Mouse (Mus musculus): ENCODE measurements at regions not wholly inside any gene's neighbourhood (a gene's known extent, or its start where the extent isn't known, plus 50 kb on each side); places are given as distances from the start of the nearest gene placed in this dataset.

- H3K27ac ChIP-seq (ENCODE audit: low read depth, low read length) = no peak overlapping the region
These were observed 126.0 kb upstream of the Gpr149 start for GRCm38 (mm10) chr3:62730987-62731386.

GRCm38 (mm10) chr3:62725947-62726346 lies 121.0 kb upstream of the Gpr149 start:
- DNase-seq (ENCODE audit: low spot score) (no peak), ATAC-seq (ENCODE audit: insufficient read depth, low FRiP score, low TSS enrichment) (no peak)
- Histone ChIP-seq H3K36me3 (ENCODE audit: control insufficient read depth, insufficient read depth, low read length) (no peaks in the 10 kb centered on the region), H3K9me3 (ENCODE audit: control insufficient read depth, low read length) (no peaks in the 10 kb centered on the region), H3K4me2 (ENCODE audit: low read depth) (no peak overlapping the region), H3K9ac (ENCODE audit: low read length) (no peak overlapping the region), H3K4me3 (ENCODE audit: low read depth, low read length) (no peak overlapping the region), H3K27ac (ENCODE audit: low read depth, low read length) (no peak overlapping the region), H3K4me1 (ENCODE audit: control insufficient read depth, insufficient read depth, low read length) (no peaks in the 10 kb centered on the region), H3K27me3 (ENCODE audit: control insufficient read depth, insufficient read depth, low read length) (no peaks in the 10 kb centered on the region)
- 79% methylated on average over 8 of the region's 8 CpGs for WGBS

More at GRCm38 (mm10) chr3:62730987-62731386, 126.0 kb upstream of the Gpr149 start:
- no peak overlapping the region for H3K4me2 ChIP-seq (ENCODE audit: low read depth)
- no peak overlapping the region for H3K4me3 ChIP-seq (ENCODE audit: low read depth, low read length)
- H3K9ac ChIP-seq (ENCODE audit: low read length) = no peak overlapping the region
- no peaks in the 10 kb centered on the region for H3K27me3 ChIP-seq (ENCODE audit: control insufficient read depth, insufficient read depth, low read length)
- H3K4me1 ChIP-seq (ENCODE audit: control insufficient read depth, insufficient read depth, low read length) = no peaks in the 10 kb centered on the region
- H3K36me3 ChIP-seq (ENCODE audit: control insufficient read depth, insufficient read depth, low read length) = no peaks in the 10 kb centered on the region
- 80% methylated on average over 5 of the region's 5 CpGs for WGBS
- H3K9me3 ChIP-seq (ENCODE audit: control insufficient read depth, low read length) = no peaks in the 10 kb centered on the region
- ATAC-seq (ENCODE audit: insufficient read depth, low FRiP score, low TSS enrichment) (no peak), DNase-seq (ENCODE audit: low spot score) (no peak)

- DNase-seq (ENCODE audit: low spot score) (no peak), ATAC-seq (ENCODE audit: insufficient read depth, low FRiP score, low TSS enrichment) (peak; percentile 60; the same call in 1 of the 2 replicates)
- no peaks in the 10 kb centered on the region for H3K36me3 ChIP-seq (ENCODE audit: control insufficient read depth, insufficient read depth, low read length)
- H3K4me2 ChIP-seq (ENCODE audit: low read depth) = no peak overlapping the region
- H3K27me3 ChIP-seq (ENCODE audit: control insufficient read depth, insufficient read depth, low read length) = no peaks in the 10 kb centered on the region
- WGBS = 42% methylated on average over 1 of the region's 1 CpGs
- H3K9ac ChIP-seq (ENCODE audit: low read length) = no peak overlapping the region
- H3K4me3 ChIP-seq (ENCODE audit: low read depth, low read length) = no peak overlapping the region
- no peaks in the 10 kb centered on the region for H3K9me3 ChIP-seq (ENCODE audit: control insufficient read depth, low read length)
- H3K27ac ChIP-seq (ENCODE audit: low read depth, low read length) = no peak overlapping the region
- no peaks in the 10 kb centered on the region for H3K4me1 ChIP-seq (ENCODE audit: control insufficient read depth, insufficient read depth, low read length)
These were observed 111.9 kb upstream of the Gpr149 start for GRCm38 (mm10) chr3:62716849-62717248.

GRCm38 (mm10) chr3:62715311-62715971 lies 110.5 kb upstream of the Gpr149 start:
- no peak overlapping the region for H3K27ac ChIP-seq (ENCODE audit: low read depth, low read length)
- WGBS = 71% methylated on average over 5 of the region's 5 CpGs
- H3K4me2 ChIP-seq (ENCODE audit: low read depth) = no peak overlapping the region
- H3K4me1 ChIP-seq (ENCODE audit: control insufficient read depth, insufficient read depth, low read length) = no peaks in the 10 kb centered on the region
- H3K9me3 ChIP-seq (ENCODE audit: control insufficient read depth, low read length) = no peaks in the 10 kb centered on the region
- H3K36me3 ChIP-seq (ENCODE audit: control insufficient read depth, insufficient read depth, low read length) = no peaks in the 10 kb centered on the region
- H3K27me3 ChIP-seq (ENCODE audit: control insufficient read depth, insufficient read depth, low read length) = no peaks in the 10 kb centered on the region
- H3K4me3 ChIP-seq (ENCODE audit: low read depth, low read length) = no peak overlapping the region
- DNase-seq (ENCODE audit: low spot score) = no peak
- 0 out of 2 replicates have a peak, but pooled peaks have one; percentile 28 for ATAC-seq (ENCODE audit: insufficient read depth, low FRiP score, low TSS enrichment)
- H3K9ac ChIP-seq (ENCODE audit: low read length) = no peak overlapping the region

Measured in neural tube, embryonic 11.5 days (tissue).